Mouse (Mus musculus) gastrocnemius, postnatal 4 days (tissue): ENCODE data around the gene Rab38. TPM values are rescaled to one million over a fixed set of nuclear protein-coding genes. Genes with fewer than 3 reads are reported as not detected.

Experiments
- DNase-seq, 2 experiments: peaks; one replicate each; pipeline ENCODE4 v3.0.0; 2021 to 2022; ENCODE audit warnings: low spot score in 2 of 2, mixed read lengths in 2 of 2
- long read RNA-seq, 2 experiments: library from polyadenylated mRNA; stranded (forward); transcript quantifications; one replicate each; pipeline ENCODE4 v2.0.0; 2021
- total RNA-seq, 2 experiments: library from RNA; stranded (reverse); gene quantifications; 2 replicates each; pipeline ENCODE4 v1.2.3; 2021

The Rab38 gene
- 1 to 10 TPM; 1.9 to 2.9 TPM for total RNA-seq
- long read RNA-seq, experiment 1, partial matches to known transcripts = 0 of 3 reads
- long read RNA-seq, experiment 1, other reads (novel, unspliced or antisense) = 0 of 3 reads
- long read RNA-seq, experiment 2, partial matches to known transcripts = 0 of 2 reads
- long read RNA-seq, experiment 2, other reads (novel, unspliced or antisense) = 0 of 2 reads

DNA sequence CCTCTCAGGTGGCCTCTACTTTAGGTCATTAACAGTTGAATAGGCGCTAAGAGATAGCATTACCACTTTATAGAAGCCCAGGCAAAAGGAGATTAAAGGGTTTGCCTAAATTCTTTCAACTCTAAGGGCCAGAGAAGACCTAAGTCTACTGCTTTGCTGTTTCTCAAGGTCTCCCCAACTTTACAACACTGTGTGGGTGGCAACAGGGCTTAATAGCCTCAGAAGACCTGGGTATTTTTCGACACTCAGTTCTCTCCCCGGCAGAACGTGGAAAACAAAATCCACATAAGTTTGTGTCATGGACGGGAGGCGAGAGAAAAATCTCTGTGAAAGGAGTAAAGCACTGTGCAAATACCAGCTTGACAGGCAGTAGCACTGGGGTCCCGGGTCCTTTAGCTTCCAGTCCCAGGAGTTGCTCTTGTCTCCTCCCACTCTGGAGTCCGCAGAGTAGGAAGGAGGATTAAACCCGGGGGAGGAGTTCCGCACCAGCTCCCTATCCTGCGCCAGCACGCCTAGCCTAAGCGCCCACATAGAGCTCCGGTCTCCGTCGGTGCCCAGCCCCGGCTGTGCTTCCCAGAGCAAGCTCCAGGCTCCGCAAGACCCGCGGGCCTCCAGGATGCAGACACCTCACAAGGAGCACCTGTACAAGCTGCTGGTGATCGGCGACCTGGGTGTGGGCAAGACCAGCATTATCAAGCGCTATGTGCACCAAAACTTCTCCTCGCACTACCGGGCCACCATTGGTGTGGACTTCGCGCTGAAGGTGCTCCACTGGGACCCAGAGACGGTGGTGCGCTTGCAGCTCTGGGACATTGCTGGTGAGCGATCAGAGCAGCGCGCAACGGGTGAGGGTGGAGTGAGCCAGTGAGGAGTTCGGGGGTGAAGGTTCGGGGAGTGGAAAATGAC is at the start of gene Rab38:
Gene Rab38 (plus strand): TSS at position 488 of the 906 bp plus-strand sequence.
- DNase-seq = peak; percentile 16 to 37

- DNase-seq = no peak
Measured at GRCm38 (mm10) chr7:88394568-88394967, 35.5 kb upstream of the Rab38 start.

GRCm38 (mm10) chr7:88395745-88396144 is 34.3 kb upstream of the Rab38 start:
- DNase-seq = no peak

GRCm38 (mm10) chr7:88405311-88405710 is 24.8 kb upstream of the Rab38 start:
- DNase-seq = no peak

GRCm38 (mm10) chr7:88406466-88406865 is 23.6 kb upstream of the Rab38 start:
- no peak for DNase-seq

GRCm38 (mm10) chr7:88421821-88422220 is 8.3 kb upstream of the Rab38 start:
- DNase-seq = no peak

GRCm38 (mm10) chr7:88423889-88424288 is 6.2 kb upstream of the Rab38 start:
- DNase-seq = no peak

GRCm38 (mm10) chr7:88425744-88426143 is 4.3 kb upstream of the Rab38 start:
- no peak for DNase-seq

DNA sequence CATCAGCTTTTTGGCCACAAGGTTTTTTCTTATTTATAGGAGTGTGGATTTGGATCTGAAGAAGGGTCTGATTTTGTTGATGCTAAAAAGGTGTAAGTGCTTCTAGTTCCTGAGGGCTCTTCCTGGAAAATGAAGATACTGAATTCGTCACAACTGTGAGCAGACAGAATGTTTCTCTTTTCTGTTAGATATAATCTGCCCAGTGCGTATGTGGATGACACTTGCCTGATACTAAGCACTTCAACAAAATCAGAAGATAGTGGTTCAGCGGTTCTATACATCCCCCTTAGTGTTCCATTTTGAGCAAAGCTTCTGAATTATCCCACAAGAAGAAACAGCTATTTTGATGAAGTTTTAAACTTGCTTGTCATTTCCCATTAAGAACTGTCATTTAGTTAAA is 2.6 kb upstream of the Rab38 start:
- no peak for DNase-seq

DNA sequence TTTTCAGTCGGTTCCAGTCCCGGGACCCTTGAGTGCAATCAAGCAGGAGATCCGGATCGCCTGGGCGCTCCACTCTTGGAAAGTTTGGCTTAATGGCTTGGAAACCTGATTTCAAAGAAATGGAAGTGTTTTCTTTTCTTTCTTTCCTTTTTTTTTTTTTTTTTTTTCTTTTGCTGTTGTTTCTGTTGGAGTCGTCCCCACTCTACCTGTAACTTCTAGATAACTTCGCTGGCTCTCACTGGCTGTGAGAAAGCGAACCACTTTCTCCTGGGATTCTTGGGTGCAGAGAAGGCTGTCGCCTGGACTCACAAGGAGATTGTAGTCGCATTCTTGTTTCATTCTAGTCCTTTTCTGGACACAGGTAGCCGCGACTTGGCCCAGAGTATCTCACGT is 615 bp downstream of the Rab38 start:
- no peak for DNase-seq

- DNase-seq = no peak
Measured at GRCm38 (mm10) chr7:88440301-88440700, 10.2 kb downstream of the Rab38 start.

DNA sequence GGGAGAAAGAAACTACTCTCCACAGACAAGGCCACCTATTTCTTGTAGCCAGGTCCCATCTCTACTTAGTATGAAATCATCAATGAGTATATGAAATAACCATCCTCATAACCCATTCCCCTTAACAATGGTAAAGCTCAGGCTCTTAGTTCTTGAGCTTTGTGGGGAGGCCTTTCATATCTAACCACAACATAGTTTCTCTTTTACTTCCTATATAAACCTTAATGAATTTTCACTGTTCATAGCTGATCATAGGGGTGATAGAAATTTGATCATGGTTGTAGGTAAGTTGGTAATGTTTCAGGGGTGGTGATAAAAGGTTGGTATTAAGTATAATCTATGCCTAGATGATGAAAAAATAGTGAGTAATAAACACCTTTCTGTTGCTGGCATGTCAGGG is 12.6 kb downstream of the Rab38 start:
- DNase-seq = no peak

- DNase-seq = no peak
Measured at GRCm38 (mm10) chr7:88443435-88443834, 13.4 kb downstream of the Rab38 start.

GRCm38 (mm10) chr7:88445320-88445903 is 15.3 kb downstream of the Rab38 start:
- no peak for DNase-seq

DNA sequence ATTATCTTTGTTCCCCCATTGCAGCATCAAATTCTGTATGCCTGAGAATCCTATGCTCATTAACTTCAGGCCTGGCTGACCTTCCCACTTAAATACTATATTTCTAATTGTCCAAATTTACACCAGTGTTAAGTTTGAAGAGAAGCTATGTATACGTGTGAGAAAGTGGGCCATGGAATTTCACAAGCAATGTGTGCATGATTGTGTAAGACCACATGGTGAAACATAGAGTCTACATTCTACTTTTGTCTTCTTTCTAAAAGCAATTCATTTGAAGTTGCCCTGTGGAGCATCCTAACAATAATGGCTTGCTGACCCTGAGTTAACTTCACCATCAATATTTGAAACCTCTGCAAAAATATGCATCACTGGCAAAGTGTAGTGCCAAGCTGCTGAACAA is 23.2 kb downstream of the Rab38 start:
- no peak for DNase-seq

DNA sequence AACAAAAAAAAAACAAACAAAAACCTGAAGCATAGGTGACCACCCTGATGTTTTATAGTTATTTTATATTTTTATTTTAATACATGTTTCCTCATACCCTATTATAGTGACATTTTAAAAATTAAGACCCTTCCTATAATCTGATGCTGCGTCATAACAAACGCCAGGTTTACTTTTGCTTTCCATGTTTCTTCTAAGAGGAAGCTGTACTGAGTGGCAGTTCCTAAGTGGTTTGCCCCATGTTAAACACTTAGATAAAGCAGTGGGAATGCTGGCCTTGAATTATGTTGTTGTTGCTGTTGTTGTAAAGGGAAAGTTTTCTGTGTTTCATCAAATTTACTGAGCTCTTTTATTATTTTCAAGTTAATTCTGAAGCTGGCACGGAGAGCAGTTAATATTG is 27.8 kb downstream of the Rab38 start:
- DNase-seq = no peak

DNA sequence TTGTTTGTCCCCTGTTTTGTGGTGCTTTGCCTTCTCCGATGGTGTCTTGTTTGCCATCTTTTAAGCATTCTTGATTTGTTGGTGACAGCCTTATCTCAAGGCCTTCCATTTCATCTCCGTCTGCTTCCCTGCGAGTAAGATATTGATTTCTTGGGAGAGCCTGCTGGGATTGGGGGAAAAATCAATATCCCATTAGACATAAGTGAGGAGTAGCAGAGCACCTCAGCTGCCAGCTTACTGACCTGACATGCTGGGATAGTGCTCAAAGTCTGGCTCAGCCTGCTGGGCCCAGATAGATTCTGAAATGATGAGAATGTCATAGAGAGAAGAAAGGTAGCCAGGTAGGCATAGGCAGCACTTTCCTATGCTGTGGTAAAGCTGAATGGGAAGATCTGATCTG is 37.7 kb downstream of the Rab38 start:
- no peak for DNase-seq

DNA sequence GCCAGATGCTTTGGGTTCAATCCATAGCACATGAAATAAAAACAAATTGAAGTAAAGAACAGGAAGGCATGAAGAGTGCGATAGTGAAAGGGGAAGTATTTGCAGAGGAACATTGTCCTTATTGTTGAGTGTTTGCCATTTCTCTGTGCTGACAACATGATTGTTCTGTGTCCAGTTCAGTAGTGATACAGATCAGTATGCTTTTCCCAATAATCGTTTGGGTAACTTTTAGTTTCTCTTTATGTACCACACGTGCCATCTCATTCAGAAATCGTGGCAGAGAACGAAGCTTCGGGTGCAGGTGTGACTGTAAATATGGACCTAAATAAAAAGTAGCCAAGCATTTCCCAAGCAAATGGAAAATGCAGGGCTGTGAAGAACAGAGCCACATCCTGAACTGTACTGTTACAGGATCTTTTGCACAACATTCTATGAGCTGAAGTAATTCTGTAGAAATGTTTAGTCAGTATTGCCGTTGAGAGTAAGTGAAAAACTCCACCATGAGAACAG is 52.1 kb downstream of the Rab38 start:
- DNase-seq = no peak

DNA sequence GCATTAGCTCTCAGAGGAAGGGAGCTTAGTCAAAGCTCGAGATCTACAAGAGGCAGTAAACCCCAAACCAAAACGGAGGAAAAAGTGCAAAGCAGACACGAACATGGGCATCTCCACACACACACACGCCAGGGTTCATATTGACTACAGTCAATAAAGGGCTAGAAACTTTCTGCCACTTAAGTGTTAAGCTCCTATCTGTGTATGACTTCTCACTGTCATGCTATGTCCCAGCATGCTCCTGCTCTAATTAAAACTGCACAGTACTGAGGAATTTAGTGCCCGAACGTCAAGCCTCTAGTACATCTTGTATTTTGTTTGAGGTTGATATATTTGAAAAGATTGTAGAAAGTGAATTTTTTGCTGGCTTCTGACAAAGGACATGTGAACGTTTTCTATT is 52.6 kb downstream of the Rab38 start:
- no peak for DNase-seq

DNA sequence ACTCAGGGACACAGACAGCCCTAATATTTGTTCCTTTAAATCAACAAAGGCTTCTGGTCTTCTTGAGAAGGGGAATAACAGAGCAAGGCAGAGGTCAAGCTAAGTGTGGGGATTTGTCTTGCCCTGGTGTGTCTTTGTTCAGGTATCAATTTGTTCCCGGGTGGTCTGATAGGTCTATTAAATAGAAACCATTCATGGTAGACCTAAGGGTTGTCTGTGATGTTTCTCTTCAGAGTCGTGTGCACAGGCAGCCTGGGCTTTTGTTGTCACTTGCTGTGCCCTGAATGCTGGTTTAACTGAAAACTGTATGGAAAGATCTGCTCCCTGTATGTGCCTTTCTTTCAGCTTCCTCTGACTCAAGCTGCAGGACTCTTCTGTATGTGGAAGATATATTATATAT is 60.9 kb downstream of the Rab38 start:
- no peak for DNase-seq

GRCm38 (mm10) chr7:88502217-88502817 is 72.2 kb downstream of the Rab38 start:
- no peak for DNase-seq

- no peak for DNase-seq
Measured at GRCm38 (mm10) chr7:88509748-88510147, 79.7 kb downstream of the Rab38 start.
